Mouse (Mus musculus) forelimb bud, embryonic 11.5 days (tissue): ENCODE data around the gene Fam171a2.

Source experiments
- DNase-seq: peaks from one replicate; pipeline ENCODE4 v3.0.0-alpha.2; 2012; ENCODE audit warnings: low read depth, low spot score

Gene Fam171a2

GRCm38 (mm10) chr11:102455740-102456396 lies 8.4 kb upstream of the Fam171a2 start:
- peak; percentile 74 for DNase-seq

- no peak for DNase-seq
Observed at GRCm38 (mm10) chr11:102453131-102453530, 5.6 kb upstream of the Fam171a2 start.

- DNase-seq = no peak
Observed at GRCm38 (mm10) chr11:102449043-102450008, 1.8 kb upstream of the Fam171a2 start.

GRCm38 (mm10) chr11:102448327-102448726 lies 845 bp upstream of the Fam171a2 start:
- no peak for DNase-seq

GRCm38 (mm10) chr11:102446581-102447461 lies 661 bp downstream of the Fam171a2 start:
- no peak for DNase-seq

- no peak for DNase-seq
Observed at GRCm38 (mm10) chr11:102445891-102446361, 1.6 kb downstream of the Fam171a2 start.

- no peak for DNase-seq
Observed at GRCm38 (mm10) chr11:102445264-102445890, 2.1 kb downstream of the Fam171a2 start.

- no peak for DNase-seq
Observed at GRCm38 (mm10) chr11:102444781-102445180, 2.7 kb downstream of the Fam171a2 start.

- no peak for DNase-seq
Observed at GRCm38 (mm10) chr11:102444321-102444720, 3.2 kb downstream of the Fam171a2 start.

GRCm38 (mm10) chr11:102443740-102444139 lies 3.7 kb downstream of the Fam171a2 start:
- DNase-seq = no peak

GRCm38 (mm10) chr11:102442089-102442488 lies 5.4 kb downstream of the Fam171a2 start:
- no peak for DNase-seq

GRCm38 (mm10) chr11:102441434-102441833 lies 6.0 kb downstream of the Fam171a2 start:
- DNase-seq = no peak

- no peak for DNase-seq
Observed at GRCm38 (mm10) chr11:102440255-102440654, 7.2 kb downstream of the Fam171a2 start.

GRCm38 (mm10) chr11:102439093-102440082 lies 8.1 kb downstream of the Fam171a2 start:
- DNase-seq = no peak

- DNase-seq = peak; percentile 83
Observed at GRCm38 (mm10) chr11:102438212-102439092, 9.0 kb downstream of the Fam171a2 start.

- DNase-seq = peak; percentile 56
Observed at GRCm38 (mm10) chr11:102437120-102438061, 10.1 kb downstream of the Fam171a2 start.

GRCm38 (mm10) chr11:102436471-102436790 lies 11.1 kb downstream of the Fam171a2 start:
- no peak for DNase-seq
